Mouse (Mus musculus) embryonic fibroblast, embryonic 13.5 days (primary cell): ENCODE data around the gene Atp8a1. TPM values are rescaled to one million over a fixed set of nuclear protein-coding genes. Genes with fewer than 3 reads are reported as not detected.

Experiments
- H3K27ac ChIP-seq: 2 replicates; pipeline ENCODE4 v1.5.1; 2012; ENCODE audit warnings: low read length, control low read depth, inconsistent platforms; ENCODE audit not compliant: insufficient read depth
- H3K4me1 ChIP-seq: 2 replicates; pipeline ENCODE4 v1.6.1; 2011; ENCODE audit warnings: low read length; ENCODE audit not compliant: control insufficient read depth, insufficient read depth
- H3K4me3 ChIP-seq: 2 replicates; pipeline ENCODE4 v1.5.1; 2011; ENCODE audit warnings: mild to moderate bottlenecking, control low read depth, low read length; ENCODE audit not compliant: insufficient read depth
- CTCF ChIP-seq: IDR thresholded peaks from 2 replicates; pipeline ENCODE4 v1.5.1; 2011; ENCODE audit warnings: mild to moderate bottlenecking, control low read depth, low read length, moderate library complexity, borderline replicate concordance; ENCODE audit not compliant: insufficient read depth
- POLR2A ChIP-seq: IDR thresholded peaks from 2 replicates; pipeline ENCODE4 v1.6.1; 2011; ENCODE audit warnings: low read depth, mild to moderate bottlenecking, control low read depth, low read length, moderate library complexity
- polyA plus RNA-seq: library from polyadenylated mRNA; stranded (reverse); fragments of >200 nt; gene quantifications from 2 replicates; pipeline ENCODE4 v1.2.4, GENCODE M21; 2011; ENCODE audit warnings: low read depth; ENCODE audit not compliant: missing spikeins, insufficient read length

The Atp8a1 gene
- polyA plus RNA-seq, 1 experiment: 7.0 TPM

DNA sequence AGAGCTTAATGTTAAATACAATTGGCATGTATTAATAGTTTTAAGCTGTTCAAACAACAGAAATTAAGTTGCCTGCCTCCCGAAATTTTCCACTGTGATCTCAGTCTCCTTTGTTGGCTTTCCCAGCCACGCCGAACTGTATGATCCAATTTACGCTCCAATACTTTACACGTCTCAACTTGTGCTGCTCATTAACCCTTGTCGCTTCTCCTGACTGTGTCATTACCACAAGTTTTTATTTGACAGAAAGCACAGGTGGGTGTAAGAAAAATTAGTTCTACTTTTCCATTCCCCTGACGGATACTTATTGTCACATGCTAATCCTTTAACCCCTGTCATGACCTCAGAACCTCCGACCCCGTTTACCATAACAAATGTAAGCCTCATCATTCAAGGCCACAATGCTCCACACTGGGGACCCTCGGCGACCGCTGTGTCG is 190.4 kb downstream of the Atp8a1 start:
- no peak overlapping the region for H3K4me3 ChIP-seq
- H3K4me1 ChIP-seq: no peaks in the 10 kb centered on the region
- TF ChIP-seq POLR2A: no peak
- TF ChIP-seq CTCF: no peak
- H3K27ac ChIP-seq: no peak overlapping the region

DNA sequence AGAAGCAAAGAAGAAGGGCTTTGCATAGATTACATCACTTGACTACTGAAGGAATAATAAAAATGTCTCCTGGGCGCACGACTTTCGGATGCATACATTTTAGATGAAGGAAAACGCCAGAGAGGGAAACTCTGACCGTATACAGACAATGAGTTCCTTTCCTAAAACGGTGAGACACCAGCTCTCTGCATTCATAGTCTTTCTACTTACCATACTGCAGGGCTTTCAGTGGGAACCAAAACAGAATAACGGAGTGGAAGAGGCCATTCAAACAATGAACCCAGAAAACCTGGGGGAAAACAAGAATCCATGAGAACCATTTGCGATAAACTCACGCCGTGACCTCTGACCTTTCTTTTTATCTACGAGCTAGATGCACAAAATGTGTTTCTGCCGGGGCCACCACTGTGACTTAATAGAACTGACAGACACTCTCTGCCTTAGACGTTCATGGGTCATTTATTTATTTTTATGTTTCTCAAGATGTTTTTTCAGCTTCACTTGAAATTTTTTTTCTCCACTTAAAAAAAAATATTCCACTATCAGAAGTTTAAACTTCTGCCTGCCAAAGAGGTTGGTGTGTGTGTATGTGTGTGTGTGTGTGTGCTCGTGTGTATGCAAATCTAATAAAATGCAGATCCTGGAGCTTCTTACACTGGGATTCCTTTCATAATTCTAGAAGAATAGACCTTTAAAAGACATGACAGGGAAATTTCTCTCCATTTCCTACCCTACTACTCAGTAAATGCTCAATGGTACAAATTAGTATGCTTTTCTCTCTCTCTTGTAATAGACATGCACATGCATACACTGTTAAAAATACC is 191.3 kb downstream of the Atp8a1 start:
- TF ChIP-seq CTCF (no peak), POLR2A (no peak)
- Histone ChIP-seq H3K4me3 (no peak overlapping the region), H3K4me1 (no peaks in the 10 kb centered on the region), H3K27ac (no peak overlapping the region)

GRCm38 (mm10) chr5:67654572-67654971 is 192.7 kb downstream of the Atp8a1 start:
- Histone ChIP-seq H3K27ac (no peak overlapping the region), H3K4me1 (no peaks in the 10 kb centered on the region), H3K4me3 (no peak overlapping the region)
- TF ChIP-seq POLR2A (no peak), CTCF (no peak)

DNA sequence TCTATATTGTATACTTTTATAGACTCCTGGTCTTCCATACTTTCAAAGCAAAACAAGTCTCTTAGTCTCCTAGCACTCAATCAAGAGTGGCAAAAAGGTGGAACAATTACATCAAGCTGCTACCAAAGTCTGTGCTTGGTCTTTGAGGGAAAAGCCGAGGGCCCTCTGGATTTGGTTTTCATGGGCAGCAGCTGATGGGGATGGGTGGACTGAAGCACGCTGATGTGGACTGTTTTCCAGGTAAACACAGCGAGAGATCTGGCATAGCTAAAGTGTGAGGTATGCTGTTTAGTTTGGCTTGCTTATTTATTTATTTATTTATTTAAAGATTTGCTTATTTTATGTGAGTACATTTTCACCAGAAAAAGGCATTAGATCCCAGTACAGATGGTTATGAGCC is 193.7 kb downstream of the Atp8a1 start:
- Histone ChIP-seq H3K27ac (no peak overlapping the region), H3K4me1 (no peaks in the 10 kb centered on the region), H3K4me3 (no peak overlapping the region)
- TF ChIP-seq CTCF (no peak), POLR2A (no peak)

- no peak overlapping the region for H3K4me3 ChIP-seq
- TF ChIP-seq CTCF (no peak), POLR2A (no peak)
- H3K27ac ChIP-seq: no peak overlapping the region
- H3K4me1 ChIP-seq: no peaks in the 10 kb centered on the region
These were observed 194.8 kb downstream of the Atp8a1 start for GRCm38 (mm10) chr5:67652468-67652867.

GRCm38 (mm10) chr5:67650021-67650420 is 197.2 kb downstream of the Atp8a1 start:
- Histone ChIP-seq H3K4me3 (no peak overlapping the region), H3K27ac (no peak overlapping the region), H3K4me1 (no peaks in the 10 kb centered on the region)
- TF ChIP-seq CTCF: no peak
- no peak for TF ChIP-seq POLR2A

GRCm38 (mm10) chr5:67649156-67649555 is 198.1 kb downstream of the Atp8a1 start:
- TF ChIP-seq POLR2A (no peak), CTCF (no peak)
- H3K27ac ChIP-seq: no peak overlapping the region
- no peak overlapping the region for H3K4me3 ChIP-seq
- no peaks in the 10 kb centered on the region for H3K4me1 ChIP-seq

- H3K4me3 ChIP-seq: no peak overlapping the region
- H3K4me1 ChIP-seq: peaks cover 5% of the 10 kb centered on the region; the same call in 1 of the 2 replicates
- TF ChIP-seq CTCF: no peak
- TF ChIP-seq POLR2A: no peak
- H3K27ac ChIP-seq: no peak overlapping the region
These were observed 199.7 kb downstream of the Atp8a1 start for GRCm38 (mm10) chr5:67647568-67647967.

GRCm38 (mm10) chr5:67646756-67647529 is 200.3 kb downstream of the Atp8a1 start:
- Histone ChIP-seq H3K4me1 (peaks cover 5% of the 10 kb centered on the region; the same call in 1 of the 2 replicates), H3K27ac (no peak overlapping the region), H3K4me3 (no peak overlapping the region)
- TF ChIP-seq POLR2A (no peak), CTCF (no peak)
